Mouse (Mus musculus) mouse embryonic stem cell (cell line): ENCODE results near the gene Ccdc60.

ENCODE experiments used
- in situ Hi-C, 2 experiments: fragments of 300-500 bp; cut with MboI; formaldehyde crosslinking; loops; 1 replicate in 1 of 2; 3 replicates in 1 of 2; pipeline ENCODE4 v1.14.3; 2019 to 2020; ENCODE audit warnings: low sequenced_read_pairs in 2 of 2, low pct_unique_long_range_greater_than_20kb in 1 of 2, mixed read lengths in 1 of 2; ENCODE audit not compliant: unreplicated experiment in 1 of 2

Gene Ccdc60

GRCm38 (mm10) chr5:116277951-116278350, 10.8 kb downstream of the Ccdc60 start:
- in situ Hi-C loops, result no loop called here

GRCm38 (mm10) chr5:116274818-116275217, 14.0 kb downstream of the Ccdc60 start:
- in situ Hi-C loops, result no loop called here

GRCm38 (mm10) chr5:116274365-116274764, 14.4 kb downstream of the Ccdc60 start:
- in situ Hi-C loops, result no loop called here

- in situ Hi-C loops, result no loop called here
These were observed 17.1 kb downstream of the Ccdc60 start for GRCm38 (mm10) chr5:116271511-116272227.

- in situ Hi-C loops, result no loop called here
These were observed 19.3 kb downstream of the Ccdc60 start for GRCm38 (mm10) chr5:116269212-116270145.

GRCm38 (mm10) chr5:116262689-116263088, 26.1 kb downstream of the Ccdc60 start:
- in situ Hi-C loops, result no loop called here

GRCm38 (mm10) chr5:116261944-116262343, 26.8 kb downstream of the Ccdc60 start:
- in situ Hi-C loops, result no loop called here

- in situ Hi-C loops, result no loop called here
These were observed 28.4 kb downstream of the Ccdc60 start for GRCm38 (mm10) chr5:116260356-116260755.

GRCm38 (mm10) chr5:116258321-116258860, 30.4 kb downstream of the Ccdc60 start:
- in situ Hi-C loops, result no loop called here

GRCm38 (mm10) chr5:116253914-116254313, 34.9 kb downstream of the Ccdc60 start:
- in situ Hi-C loops, result no loop called here

GRCm38 (mm10) chr5:116252186-116252585, 36.6 kb downstream of the Ccdc60 start:
- in situ Hi-C loops, result no loop called here

GRCm38 (mm10) chr5:116246642-116247041, 42.1 kb downstream of the Ccdc60 start:
- in situ Hi-C loops, result loop anchor here in 1 of 2 experiments (25.0 kb wide), 1 partner anchor 116 kb away; no protein-coding TSS in a partner anchor

- in situ Hi-C loops, result loop anchor here in 1 of 2 experiments (25.0 kb wide), 1 partner anchor 118 kb away; no protein-coding TSS in a partner anchor
These were observed 44.3 kb downstream of the Ccdc60 start for GRCm38 (mm10) chr5:116244476-116244875.

- in situ Hi-C loops, result loop anchor here in 1 of 2 experiments (25.0 kb wide), 1 partner anchor 119 kb away; no protein-coding TSS in a partner anchor
These were observed 45.2 kb downstream of the Ccdc60 start for GRCm38 (mm10) chr5:116243622-116244021.

GRCm38 (mm10) chr5:116231841-116232643, 56.7 kb downstream of the Ccdc60 start:
- in situ Hi-C loops, result loop anchor here (5.0 to 25.0 kb wide), 3 partner anchors 130 to 313 kb away; no protein-coding TSS in a partner anchor

- in situ Hi-C loops, result loop anchor here in 1 of 2 experiments (25.0 kb wide), 1 partner anchor 134 kb away; no protein-coding TSS in a partner anchor
These were observed 60.4 kb downstream of the Ccdc60 start for GRCm38 (mm10) chr5:116228414-116228813.

GRCm38 (mm10) chr5:116224023-116224422, 64.8 kb downstream of the Ccdc60 start:
- in situ Hi-C loops, result no loop called here

- in situ Hi-C loops, result no loop called here
These were observed 66.9 kb downstream of the Ccdc60 start for GRCm38 (mm10) chr5:116221916-116222315.
